Mouse (Mus musculus): Measurements from ENCODE around the gene Tex21. TPM values are rescaled to one million over a fixed set of nuclear protein-coding genes. Genes with fewer than 3 reads are reported as not detected.
A peak's percentile ranks its signal among the peaks of the same experiment; 100 is the strongest.

Tex21 gene
- polyA plus RNA-seq, 1 experiment from 2014 or later, result not detected

GRCm38 (mm10) chr12:76254725-76255498, 8.4 kb upstream of the Tex21 start, which contains the start of gene Mthfd1:
Gene Mthfd1 (plus strand): TSS chr12:76255298.
- peak within 1 kb of the TSS; percentile 84 for H3K27ac ChIP-seq (ENCODE audit: low read depth, low read length)
- DNase-seq (ENCODE audit: low spot score) (peak; percentile 90), ATAC-seq (replicated peaks; ENCODE audit: low FRiP score) (peak; percentile 99)
- H3K9ac ChIP-seq (ENCODE audit: low read depth, low read length), result peak within 1 kb of the TSS; percentile 86
- H3K4me2 ChIP-seq, result peak within 1 kb of the TSS; percentile 96
- no peaks in the 10 kb centered on the region for H3K27me3 ChIP-seq (replicated peaks; ENCODE audit: control insufficient read depth, insufficient read depth, low read length)
- H3K9me3 ChIP-seq (ENCODE audit: control insufficient read depth, low read length), result no peaks in the 10 kb centered on the region
- 0 out of 2 replicates have a peak, but pooled peaks cover 2% of the 10 kb centered on the region for H3K4me1 ChIP-seq (replicated peaks; ENCODE audit: control insufficient read depth, insufficient read depth, low read length)
- no peaks in the 10 kb centered on the region for H3K36me3 ChIP-seq (ENCODE audit: control insufficient read depth, insufficient read depth, low read length)
- peak within 1 kb of the TSS; percentile 86 for H3K4me3 ChIP-seq (ENCODE audit: low read depth, low read length)
- WGBS, result 2% methylated on average over 43 of the region's 43 CpGs

GRCm38 (mm10) chr12:76253991-76254390, 7.4 kb upstream of the Tex21 start:
- H3K4me1 ChIP-seq (replicated peaks; ENCODE audit: control insufficient read depth, insufficient read depth, low read length), result 0 out of 2 replicates have a peak, but pooled peaks cover 2% of the 10 kb centered on the region
- no peak overlapping the region; the same call in 1 of the 2 replicates for H3K4me2 ChIP-seq
- no peak overlapping the region for H3K4me3 ChIP-seq (ENCODE audit: low read depth, low read length)
- no peaks in the 10 kb centered on the region for H3K27me3 ChIP-seq (replicated peaks; ENCODE audit: control insufficient read depth, insufficient read depth, low read length)
- H3K9ac ChIP-seq (ENCODE audit: low read depth, low read length), result no peak overlapping the region
- no peak for ATAC-seq (replicated peaks; ENCODE audit: low FRiP score)
- no peaks in the 10 kb centered on the region for H3K9me3 ChIP-seq (ENCODE audit: control insufficient read depth, low read length)
- DNase-seq (ENCODE audit: low spot score), result no peak
- no peak overlapping the region for H3K27ac ChIP-seq (ENCODE audit: low read depth, low read length)
- WGBS, result 78% methylated on average over 8 of the region's 8 CpGs
- no peaks in the 10 kb centered on the region for H3K36me3 ChIP-seq (ENCODE audit: control insufficient read depth, insufficient read depth, low read length)

- 0 out of 2 replicates have a peak, but pooled peaks cover 2% of the 10 kb centered on the region for H3K4me1 ChIP-seq (replicated peaks; ENCODE audit: control insufficient read depth, insufficient read depth, low read length)
- DNase-seq (ENCODE audit: low spot score), result no peak
- H3K4me2 ChIP-seq, result no peak overlapping the region
- ATAC-seq (replicated peaks; ENCODE audit: low FRiP score), result no peak
- no peak overlapping the region for H3K27ac ChIP-seq (ENCODE audit: low read depth, low read length)
- H3K27me3 ChIP-seq (replicated peaks; ENCODE audit: control insufficient read depth, insufficient read depth, low read length), result no peaks in the 10 kb centered on the region
- no peaks in the 10 kb centered on the region for H3K9me3 ChIP-seq (ENCODE audit: control insufficient read depth, low read length)
- H3K9ac ChIP-seq (ENCODE audit: low read depth, low read length), result no peak overlapping the region
- 74% methylated on average over 2 of the region's 2 CpGs for WGBS
- H3K36me3 ChIP-seq (ENCODE audit: control insufficient read depth, insufficient read depth, low read length), result no peaks in the 10 kb centered on the region
- no peak overlapping the region for H3K4me3 ChIP-seq (ENCODE audit: low read depth, low read length)
Observed at GRCm38 (mm10) chr12:76253591-76253990, 7.0 kb upstream of the Tex21 start.

GRCm38 (mm10) chr12:76253090-76253489, 6.5 kb upstream of the Tex21 start:
- Histone ChIP-seq H3K27me3 (replicated peaks; ENCODE audit: control insufficient read depth, insufficient read depth, low read length) (no peaks in the 10 kb centered on the region), H3K9me3 (ENCODE audit: control insufficient read depth, low read length) (no peaks in the 10 kb centered on the region), H3K9ac (ENCODE audit: low read depth, low read length) (no peak overlapping the region), H3K27ac (ENCODE audit: low read depth, low read length) (no peak overlapping the region), H3K4me3 (ENCODE audit: low read depth, low read length) (no peak overlapping the region), H3K36me3 (ENCODE audit: control insufficient read depth, insufficient read depth, low read length) (no peaks in the 10 kb centered on the region), H3K4me2 (no peak overlapping the region), H3K4me1 (replicated peaks; ENCODE audit: control insufficient read depth, insufficient read depth, low read length) (0 out of 2 replicates have a peak, but pooled peaks cover 2% of the 10 kb centered on the region)
- WGBS, result 80% methylated on average over 1 of the region's 1 CpGs
- ATAC-seq (replicated peaks; ENCODE audit: low FRiP score) (no peak), DNase-seq (ENCODE audit: low spot score) (no peak)

GRCm38 (mm10) chr12:76244981-76245380, 1.6 kb downstream of the Tex21 start:
- ATAC-seq (replicated peaks; ENCODE audit: low FRiP score), result no peak

GRCm38 (mm10) chr12:76241833-76242232, 4.7 kb downstream of the Tex21 start:
- Histone ChIP-seq H3K9ac (ENCODE audit: low read depth, low read length) (no peak overlapping the region), H3K9me3 (ENCODE audit: control insufficient read depth, low read length) (no peaks in the 10 kb centered on the region), H3K4me1 (replicated peaks; ENCODE audit: control insufficient read depth, insufficient read depth, low read length) (peaks cover 17% of the 10 kb centered on the region), H3K27me3 (replicated peaks; ENCODE audit: control insufficient read depth, insufficient read depth, low read length) (no peaks in the 10 kb centered on the region), H3K4me2 (no peak overlapping the region; the same call in 1 of the 2 replicates), H3K36me3 (ENCODE audit: control insufficient read depth, insufficient read depth, low read length) (no peaks in the 10 kb centered on the region), H3K4me3 (ENCODE audit: low read depth, low read length) (no peak overlapping the region), H3K27ac (ENCODE audit: low read depth, low read length) (peak overlapping the region; percentile 76)
- no peak for DNase-seq (ENCODE audit: low spot score)
- 37% methylated on average over 5 of the region's 5 CpGs for WGBS
- peak; percentile 46 for ATAC-seq (replicated peaks; ENCODE audit: low FRiP score)

More at GRCm38 (mm10) chr12:76244981-76245380, 1.6 kb downstream of the Tex21 start:
- WGBS, result 81% methylated on average over 8 of the region's 8 CpGs
- H3K27ac ChIP-seq (ENCODE audit: low read depth, low read length), result no peak overlapping the region
- H3K4me1 ChIP-seq (replicated peaks; ENCODE audit: control insufficient read depth, insufficient read depth, low read length), result peaks cover 8% of the 10 kb centered on the region
- H3K4me3 ChIP-seq (ENCODE audit: low read depth, low read length), result no peak overlapping the region
- H3K9me3 ChIP-seq (ENCODE audit: control insufficient read depth, low read length), result no peaks in the 10 kb centered on the region
- DNase-seq (ENCODE audit: low spot score), result no peak
- H3K36me3 ChIP-seq (ENCODE audit: control insufficient read depth, insufficient read depth, low read length), result no peaks in the 10 kb centered on the region
- no peak overlapping the region for H3K9ac ChIP-seq (ENCODE audit: low read depth, low read length)
- H3K27me3 ChIP-seq (replicated peaks; ENCODE audit: control insufficient read depth, insufficient read depth, low read length), result no peaks in the 10 kb centered on the region
- H3K4me2 ChIP-seq, result no peak overlapping the region

- ATAC-seq (replicated peaks; ENCODE audit: low FRiP score) (peak; percentile 72), DNase-seq (ENCODE audit: low spot score) (no peak)
- Histone ChIP-seq H3K4me2 (peak overlapping the region; percentile 42), H3K36me3 (ENCODE audit: control insufficient read depth, insufficient read depth, low read length) (no peaks in the 10 kb centered on the region), H3K4me3 (ENCODE audit: low read depth, low read length) (no peak overlapping the region), H3K27me3 (replicated peaks; ENCODE audit: control insufficient read depth, insufficient read depth, low read length) (no peaks in the 10 kb centered on the region), H3K9ac (ENCODE audit: low read depth, low read length) (no peak overlapping the region), H3K27ac (ENCODE audit: low read depth, low read length) (peak overlapping the region; percentile 76), H3K4me1 (replicated peaks; ENCODE audit: control insufficient read depth, insufficient read depth, low read length) (peaks cover 17% of the 10 kb centered on the region), H3K9me3 (ENCODE audit: control insufficient read depth, low read length) (no peaks in the 10 kb centered on the region)
- WGBS, result 40% methylated on average over 3 of the region's 3 CpGs
Observed at GRCm38 (mm10) chr12:76241084-76241483, 5.5 kb downstream of the Tex21 start.

GRCm38 (mm10) chr12:76240670-76241069, 5.9 kb downstream of the Tex21 start:
- Histone ChIP-seq H3K9me3 (ENCODE audit: control insufficient read depth, low read length) (no peaks in the 10 kb centered on the region), H3K4me2 (peak overlapping the region; percentile 42), H3K4me3 (ENCODE audit: low read depth, low read length) (no peak overlapping the region), H3K9ac (ENCODE audit: low read depth, low read length) (no peak overlapping the region), H3K36me3 (ENCODE audit: control insufficient read depth, insufficient read depth, low read length) (no peaks in the 10 kb centered on the region), H3K4me1 (replicated peaks; ENCODE audit: control insufficient read depth, insufficient read depth, low read length) (peaks cover 17% of the 10 kb centered on the region), H3K27ac (ENCODE audit: low read depth, low read length) (peak overlapping the region; percentile 76), H3K27me3 (replicated peaks; ENCODE audit: control insufficient read depth, insufficient read depth, low read length) (no peaks in the 10 kb centered on the region)
- no peak for DNase-seq (ENCODE audit: low spot score)
- WGBS, result 74% methylated on average over 3 of the region's 3 CpGs
- ATAC-seq (replicated peaks; ENCODE audit: low FRiP score), result peak; percentile 20
